Mouse (Mus musculus) E14TG2a.4 (cell line): ENCODE results near the gene Rab31.

Source experiments
- CTCF ChIP-seq: conservative IDR thresholded peaks from 2 replicates; pipeline ENCODE4 v1.5.1; 2014; ENCODE audit warnings: low read length
- NANOG ChIP-seq: IDR thresholded peaks from 2 replicates; pipeline ENCODE4 v1.6.1; 2014; ENCODE audit warnings: borderline replicate concordance, low read length, mixed read lengths
- POU5F1 ChIP-seq: IDR thresholded peaks from 2 replicates; pipeline ENCODE4 v1.6.1; 2014; ENCODE audit warnings: low read length, borderline replicate concordance

- TF ChIP-seq CTCF, result no peak
- no peak for TF ChIP-seq NANOG
- TF ChIP-seq POU5F1, result no peak
Observed at GRCm38 (mm10) chr17:65721330-65721729, 51.2 kb downstream of the Rab31 start.
